Mouse (Mus musculus) liver, embryonic 13.5 days (tissue): ENCODE results near the gene Calhm2. TPM values are rescaled to one million over a fixed set of nuclear protein-coding genes. Genes with fewer than 3 reads are reported as not detected.

Experiments
- ATAC-seq: fragments of 200-750 bp; cut with Nextera tagmentation; 2 replicates; pipeline ENCODE4 v1.8.0; 2017; ENCODE audit warnings: low read depth, mild to moderate bottlenecking, moderate number of reproducible peaks, moderate library complexity
- DNase-seq: peaks from one replicate; pipeline ENCODE4 v3.0.0; 2022
- H3K27ac ChIP-seq: fragments of 300-500 bp; sonication (generic); 2 replicates; pipeline ENCODE4 v1.5.1; 2015; ENCODE audit warnings: moderate library complexity, mild to moderate bottlenecking, inconsistent platforms
- H3K27me3 ChIP-seq: fragments of 300-500 bp; sonication (generic); 2 replicates; pipeline ENCODE4 v1.6.1; 2015; ENCODE audit warnings: mild to moderate bottlenecking, inconsistent platforms
- H3K36me3 ChIP-seq: fragments of 300-500 bp; sonication (generic); 2 replicates; pipeline ENCODE4 v1.6.1; 2015; ENCODE audit warnings: mild to moderate bottlenecking, inconsistent platforms
- H3K4me1 ChIP-seq: fragments of 300-500 bp; sonication (generic); replicated peaks from 2 replicates; pipeline ENCODE4 v1.6.1; 2015; ENCODE audit warnings: inconsistent platforms
- H3K4me2 ChIP-seq: fragments of 300-500 bp; sonication (generic); 2 replicates; pipeline ENCODE4 v1.6.1; 2015; ENCODE audit warnings: inconsistent platforms, mild to moderate bottlenecking, moderate library complexity
- H3K4me3 ChIP-seq: fragments of 300-500 bp; sonication (generic); replicated peaks from 2 replicates; pipeline ENCODE4 v1.5.1; 2015; ENCODE audit warnings: mild to moderate bottlenecking, inconsistent platforms
- H3K9ac ChIP-seq: fragments of 300-500 bp; sonication (generic); 2 replicates; pipeline ENCODE4 v1.6.1; 2015; ENCODE audit warnings: mild to moderate bottlenecking, inconsistent platforms
- H3K9me3 ChIP-seq: fragments of 300-500 bp; sonication (generic); replicated peaks from 2 replicates; pipeline ENCODE4 v1.6.1; 2016; ENCODE audit warnings: inconsistent platforms
- WGBS: fragments of 180-500 bp; shearing (Covaris S2); methylation state at CpG from one replicate; pipeline ENCODE4 v1.1.7; 2015; ENCODE audit not compliant: insufficient replicate concordance; 5-methylcytosine and 5-hydroxymethylcytosine counted together
- polyA plus RNA-seq: library from polyadenylated mRNA; unstranded; fragments of >200 nt; fragmentation: Nextera tagmentation; extraction: Ambion mirVana; gene quantifications from 2 replicates; pipeline ENCODE4 v1.2.1, GENCODE M21; 2015

The Calhm2 gene
- polyA plus RNA-seq, 1 experiment from 2014 or later: 1.6 TPM

- Histone ChIP-seq H3K4me1 (peaks cover 27% of the 10 kb centered on the region), H3K4me3 (no peak overlapping the region), H3K9ac (no peak overlapping the region), H3K27ac (no peak overlapping the region), H3K9me3 (no peaks in the 10 kb centered on the region), H3K36me3 (peaks cover 9% of the 10 kb centered on the region; the same call in 1 of the 2 replicates), H3K4me2 (no peak overlapping the region), H3K27me3 (no peaks in the 10 kb centered on the region)
- no peak for DNase-seq
- ATAC-seq: no peak
- 64% methylated on average over 3 of the region's 3 CpGs for WGBS
These were observed 72.2 kb downstream of the Calhm2 start for GRCm38 (mm10) chr19:47065860-47066259.

GRCm38 (mm10) chr19:47057684-47058083 lies 80.4 kb downstream of the Calhm2 start:
- H3K27ac ChIP-seq: no peak overlapping the region
- WGBS: 32% methylated on average over 1 of the region's 1 CpGs
- DNase-seq (no peak), ATAC-seq (no peak)
- H3K4me1 ChIP-seq: peaks cover 3% of the 10 kb centered on the region
- no peaks in the 10 kb centered on the region for H3K9me3 ChIP-seq
- no peak overlapping the region for H3K4me3 ChIP-seq
- 0 out of 2 replicates have a peak, but pooled peaks cover 3% of the 10 kb centered on the region for H3K27me3 ChIP-seq
- H3K9ac ChIP-seq: no peak overlapping the region
- H3K4me2 ChIP-seq: no peak overlapping the region
- no peaks in the 10 kb centered on the region for H3K36me3 ChIP-seq

Other genes starting within 250 kb of the Calhm2 start
- 0.58 and 0.71 TPM in 2 replicates for gene Ina, start 123.6 kb downstream of the Calhm2 start, polyA plus RNA-seq
- 61.0 and 69.1 TPM in 2 replicates for gene Nt5c2, start 123.1 kb downstream of the Calhm2 start, polyA plus RNA-seq
- gene Pcgf6, start 87.4 kb downstream of the Calhm2 start, polyA plus RNA-seq: 11.3 and 13.7 TPM in 2 replicates
- 4.3 TPM in 2 replicates for gene Taf5, start 70.5 kb downstream of the Calhm2 start, polyA plus RNA-seq
- gene Usmg5, start 47.6 kb downstream of the Calhm2 start, polyA plus RNA-seq: 965 and 1,062 TPM in 2 replicates
- gene Pdcd11, start 47.5 kb downstream of the Calhm2 start, polyA plus RNA-seq: 6.5 and 6.8 TPM in 2 replicates
- not detected in 2 replicates for gene Calhm1, start 6.0 kb upstream of the Calhm2 start, polyA plus RNA-seq
- gene Calhm3, start 19.5 kb upstream of the Calhm2 start, polyA plus RNA-seq: not detected in 2 replicates
- 1.1 and 1.3 TPM in 2 replicates for gene Neurl1a, start 40.5 kb upstream of the Calhm2 start, polyA plus RNA-seq